Mouse (Mus musculus) spleen, adult 2 months (tissue): ENCODE results near the gene Sh2d3c. TPM values are rescaled to one million over a fixed set of nuclear protein-coding genes. Genes with fewer than 3 reads are reported as not detected.
A peak's percentile ranks its signal among the peaks of the same experiment; 100 is the strongest.

ENCODE experiments used
- DNase-seq, 2 experiments: peaks; one replicate each; pipeline versions ENCODE4 v3.0.0 to v3.0.0-alpha.2; 2012 to 2021; ENCODE audit warnings: low spot score in 2 of 2, low read depth in 1 of 2
- H3K27ac ChIP-seq: fragments of 200-500 bp; 2 replicates; pipeline ENCODE4 v1.5.1; 2012; ENCODE audit warnings: low read length, inconsistent platforms; ENCODE audit not compliant: insufficient read depth
- H3K27me3 ChIP-seq: fragments of 200-500 bp; 2 replicates; pipeline ENCODE4 v1.6.1; 2012; ENCODE audit warnings: mild to moderate bottlenecking, moderate library complexity, low read length, inconsistent platforms; ENCODE audit not compliant: control insufficient read depth, insufficient read depth
- H3K36me3 ChIP-seq: fragments of 200-500 bp; 2 replicates; pipeline ENCODE4 v1.6.1; 2012; ENCODE audit warnings: mild to moderate bottlenecking, low read length, inconsistent platforms; ENCODE audit not compliant: control insufficient read depth, insufficient read depth
- H3K4me1 ChIP-seq: fragments of 200-500 bp; 2 replicates; pipeline ENCODE4 v1.6.1; 2011; ENCODE audit warnings: inconsistent platforms; ENCODE audit not compliant: control insufficient read depth, insufficient read depth, insufficient read length
- H3K4me3 ChIP-seq: fragments of 200-500 bp; 2 replicates; pipeline ENCODE4 v1.5.1; 2011; ENCODE audit warnings: mild to moderate bottlenecking, inconsistent platforms; ENCODE audit not compliant: insufficient read depth, insufficient read length; ENCODE audit errors: extremely low read depth
- CTCF ChIP-seq: fragments of 200-500 bp; IDR thresholded peaks from 2 replicates; pipeline ENCODE4 v1.5.1; 2011; ENCODE audit warnings: mild to moderate bottlenecking, inconsistent platforms; ENCODE audit not compliant: insufficient read depth, insufficient read length, insufficient replicate concordance; ENCODE audit errors: extremely low read depth
- POLR2A ChIP-seq: fragments of 200-500 bp; IDR thresholded peaks from 2 replicates; pipeline ENCODE4 v1.6.1; 2011; ENCODE audit warnings: low read depth, low read length, inconsistent platforms
- WGBS: fragments of 180-500 bp; shearing (Covaris S2); methylation state at CpG from one replicate; pipeline ENCODE4 v1.1.7; 2018; 5-methylcytosine and 5-hydroxymethylcytosine counted together
- polyA plus RNA-seq: library from polyadenylated mRNA; depleted of rRNA; stranded (reverse); fragments of >200 nt; gene quantifications from 2 replicates; pipeline ENCODE4 v1.2.3, GENCODE M21; 2012

The Sh2d3c gene
- polyA plus RNA-seq, 1 experiment, result 136 TPM

GRCm38 (mm10) chr2:32693823-32694411, 26.9 kb upstream of the Sh2d3c start:
- under 1% methylated on average over 51 of the region's 51 CpGs for WGBS
- no peaks in the 10 kb centered on the region for H3K27me3 ChIP-seq
- H3K4me1 ChIP-seq, result no peaks in the 10 kb centered on the region; the same call in 1 of the 2 replicates
- peak overlapping the region; percentile 76 for H3K27ac ChIP-seq
- DNase-seq, result peak; percentile 92 to 94
- TF ChIP-seq POLR2A (peak; percentile 83), CTCF (peak; percentile 82)
- no peaks in the 10 kb centered on the region for H3K36me3 ChIP-seq
- H3K4me3 ChIP-seq, result peak overlapping the region; percentile 82

- no peaks in the 10 kb centered on the region; the same call in 1 of the 2 replicates for H3K4me1 ChIP-seq
- H3K27me3 ChIP-seq, result no peaks in the 10 kb centered on the region
- H3K4me3 ChIP-seq, result no peak overlapping the region
- TF ChIP-seq POLR2A, result no peak
- 90% methylated on average over 12 of the region's 12 CpGs for WGBS
- no peaks in the 10 kb centered on the region for H3K36me3 ChIP-seq
- no peak overlapping the region for H3K27ac ChIP-seq
- DNase-seq, result no peak
Observed at GRCm38 (mm10) chr2:32694691-32695090, 26.2 kb upstream of the Sh2d3c start.

GRCm38 (mm10) chr2:32699680-32700079, 21.2 kb upstream of the Sh2d3c start:
- 91% methylated on average over 6 of the region's 6 CpGs for WGBS
- no peaks in the 10 kb centered on the region; the same call in 1 of the 2 replicates for H3K36me3 ChIP-seq
- no peaks in the 10 kb centered on the region for H3K4me1 ChIP-seq
- no peaks in the 10 kb centered on the region for H3K27me3 ChIP-seq
- no peak overlapping the region for H3K4me3 ChIP-seq
- no peak for DNase-seq
- H3K27ac ChIP-seq, result no peak overlapping the region
- TF ChIP-seq CTCF, result no peak

- DNase-seq, result no peak
- no peak overlapping the region for H3K4me3 ChIP-seq
- H3K27ac ChIP-seq, result no peak overlapping the region
- no peak for TF ChIP-seq POLR2A
- TF ChIP-seq CTCF, result no peak
- H3K27me3 ChIP-seq, result no peaks in the 10 kb centered on the region
- 89% methylated on average over 14 of the region's 14 CpGs for WGBS
- peaks cover 6% of the 10 kb centered on the region for H3K36me3 ChIP-seq
- no peaks in the 10 kb centered on the region for H3K4me1 ChIP-seq
Observed at GRCm38 (mm10) chr2:32700966-32701743, 19.7 kb upstream of the Sh2d3c start.

GRCm38 (mm10) chr2:32703046-32703445, 17.8 kb upstream of the Sh2d3c start:
- DNase-seq, result no peak
- peaks cover 19% of the 10 kb centered on the region for H3K36me3 ChIP-seq
- no peak for TF ChIP-seq POLR2A
- no peak for TF ChIP-seq CTCF
- 95% methylated on average over 8 of the region's 8 CpGs for WGBS
- no peak overlapping the region for H3K4me3 ChIP-seq
- H3K27me3 ChIP-seq, result no peaks in the 10 kb centered on the region
- H3K27ac ChIP-seq, result no peak overlapping the region
- H3K4me1 ChIP-seq, result no peaks in the 10 kb centered on the region

GRCm38 (mm10) chr2:32704021-32704421, 16.8 kb upstream of the Sh2d3c start, which contains the start of gene Fpgs:
Fpgs (minus strand) TSS chr2:32704145.
- peaks cover 24% of the 10 kb centered on the region for H3K36me3 ChIP-seq
- H3K4me1 ChIP-seq, result no peaks in the 10 kb centered on the region
- no peak for DNase-seq
- H3K27me3 ChIP-seq, result no peaks in the 10 kb centered on the region
- H3K27ac ChIP-seq, result no peak within 1 kb of the TSS
- H3K4me3 ChIP-seq, result no peak within 1 kb of the TSS
- TF ChIP-seq POLR2A (no peak), CTCF (no peak)
- WGBS, result 94% methylated on average over 2 of the region's 2 CpGs

- Histone ChIP-seq H3K27me3 (no peaks in the 10 kb centered on the region), H3K27ac (no peak overlapping the region), H3K4me1 (peaks cover 5% of the 10 kb centered on the region; the same call in 1 of the 2 replicates), H3K4me3 (no peak overlapping the region), H3K36me3 (peaks cover 32% of the 10 kb centered on the region)
- TF ChIP-seq POLR2A (no peak), CTCF (no peak)
- 94% methylated on average over 7 of the region's 7 CpGs for WGBS
- DNase-seq, result no peak
Observed at GRCm38 (mm10) chr2:32705018-32705417, 15.8 kb upstream of the Sh2d3c start.
